Mouse (Mus musculus): Measurements from ENCODE around the gene Olfr1198. TPM values are rescaled to one million over a fixed set of nuclear protein-coding genes. Genes with fewer than 3 reads are reported as not detected.

Gene Olfr1198
- polyA plus RNA-seq (2012; fragmentation: generic; extraction: Trizol) = not detected
- long read RNA-seq, experiment 1 = 0 reads
- long read RNA-seq, experiment 2 = 0 reads

DNA sequence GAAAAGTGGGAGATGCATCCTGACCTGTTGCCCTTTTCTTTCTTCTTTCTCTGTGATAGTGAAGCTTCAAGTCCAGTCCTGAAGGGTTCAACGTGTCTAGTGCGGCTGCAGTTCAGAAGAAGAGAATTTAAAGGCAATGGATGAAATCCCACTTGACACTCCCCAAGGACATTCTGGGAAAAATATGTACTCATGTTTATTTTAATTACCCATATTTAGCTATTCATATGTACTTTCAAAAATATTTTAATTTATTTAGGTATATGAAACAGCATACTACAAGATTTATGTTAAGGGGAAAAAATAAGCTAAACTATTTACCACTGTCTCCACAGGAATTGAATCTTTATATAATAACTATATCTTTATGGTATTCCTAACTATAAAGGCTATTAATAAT lies at the start of gene Olfr1198:
Gene Olfr1198, minus strand, starts transcription at position 101 of the 400 bp plus-strand sequence.
- Histone ChIP-seq H3K79me3 (ENCODE audit: low read depth) (no peaks in the 10 kb centered on the region), H3K4me3 (ENCODE audit: insufficient read depth, poor library complexity, severe bottlenecking) (no peak within 1 kb of the TSS), H3K27me3 (ENCODE audit: control insufficient read depth, insufficient read depth, insufficient read length) (no peaks in the 10 kb centered on the region), H3K36me3 (ENCODE audit: control insufficient read depth, insufficient read depth) (no peaks in the 10 kb centered on the region), H3ac (ENCODE audit: control insufficient read depth, insufficient read length, low read depth) (no peak within 1 kb of the TSS), H3K79me2 (ENCODE audit: control insufficient read depth, insufficient read depth) (no peaks in the 10 kb centered on the region)
- TF ChIP-seq CEBPB (IDR thresholded peaks at IDR 0.05; ENCODE audit: low read depth) = no peak
- TF ChIP-seq MYOD1 (IDR thresholded peaks at IDR 0.05; ENCODE audit: control insufficient read depth, insufficient read length, low read depth) = no peak
- no peak for TF ChIP-seq USF1 (IDR thresholded peaks at IDR 0.05; ENCODE audit: low read depth)
- TF ChIP-seq FOSL1 (IDR thresholded peaks at IDR 0.05; ENCODE audit: insufficient read depth, low read length, poor library complexity, severe bottlenecking) = no peak
- no peak for TF ChIP-seq CTCF (IDR thresholded peaks at IDR 0.05; ENCODE audit: control insufficient read depth, insufficient read depth, insufficient read length)
- TF ChIP-seq MYOG (IDR thresholded peaks at IDR 0.05; ENCODE audit: control insufficient read depth, extremely low read depth, insufficient read length) = no peak
- TF ChIP-seq MAX (IDR thresholded peaks at IDR 0.05) = no peak

DNA sequence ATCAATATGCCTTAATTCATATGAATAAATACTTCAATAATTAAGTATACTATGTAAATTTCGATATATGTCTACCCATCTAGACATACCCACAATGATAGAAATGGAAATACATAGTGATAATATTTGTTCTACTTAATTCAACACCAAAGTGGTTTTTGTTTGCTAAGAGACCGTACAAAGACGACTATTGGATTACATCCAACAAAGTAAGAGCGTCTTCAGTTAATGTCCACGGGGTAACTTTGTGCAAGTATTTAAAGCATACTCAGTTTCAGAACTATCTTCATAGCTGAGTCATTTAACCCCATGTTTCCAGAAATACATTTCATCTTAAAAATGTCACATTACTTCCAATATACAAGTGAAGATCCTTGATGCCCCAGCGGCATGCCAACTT lies 41.6 kb upstream of the Olfr1198 start, which contains the start of gene Olfr1201:
Gene Olfr1201, plus strand, starts transcription at position 301 of the 400 bp plus-strand sequence.
- no peaks in the 10 kb centered on the region for H3K27me3 ChIP-seq (ENCODE audit: control insufficient read depth, insufficient read depth, insufficient read length)
- H3ac ChIP-seq (ENCODE audit: control insufficient read depth, insufficient read length, low read depth) = no peak within 1 kb of the TSS
- no peaks in the 10 kb centered on the region for H3K79me2 ChIP-seq (ENCODE audit: control insufficient read depth, insufficient read depth)
- no peaks in the 10 kb centered on the region for H3K36me3 ChIP-seq (ENCODE audit: control insufficient read depth, insufficient read depth)
- TF ChIP-seq FOSL1 (IDR thresholded peaks at IDR 0.05; ENCODE audit: insufficient read depth, low read length, poor library complexity, severe bottlenecking) (no peak), MYOD1 (IDR thresholded peaks at IDR 0.05; ENCODE audit: control insufficient read depth, insufficient read length, low read depth) (no peak), MAX (IDR thresholded peaks at IDR 0.05) (no peak), CEBPB (IDR thresholded peaks at IDR 0.05; ENCODE audit: low read depth) (no peak), MYOG (IDR thresholded peaks at IDR 0.05; ENCODE audit: control insufficient read depth, extremely low read depth, insufficient read length) (no peak), USF1 (IDR thresholded peaks at IDR 0.05; ENCODE audit: low read depth) (no peak), CTCF (IDR thresholded peaks at IDR 0.05; ENCODE audit: control insufficient read depth, insufficient read depth, insufficient read length) (no peak)
- no peaks in the 10 kb centered on the region for H3K79me3 ChIP-seq (ENCODE audit: low read depth)
- H3K4me3 ChIP-seq (ENCODE audit: insufficient read depth, poor library complexity, severe bottlenecking) = no peak within 1 kb of the TSS

DNA sequence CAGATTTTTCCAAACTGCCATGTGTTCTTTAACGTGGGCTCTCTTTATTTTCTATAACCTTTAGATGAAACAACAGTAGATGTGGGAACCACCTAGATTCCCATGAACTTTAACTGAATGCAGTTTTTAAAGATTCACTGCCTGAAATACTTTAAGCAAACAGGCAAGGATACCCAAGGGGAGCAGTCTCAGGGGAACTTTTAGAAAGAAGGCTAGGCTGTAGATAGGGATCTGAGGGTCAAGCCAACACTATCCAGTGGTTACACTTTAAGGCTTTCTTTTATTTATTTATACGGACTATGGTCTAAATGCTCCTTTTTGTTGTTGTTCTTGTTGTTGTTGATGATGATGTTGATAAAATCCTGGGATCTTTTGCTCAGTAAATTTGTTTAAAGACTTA lies 19.2 kb upstream of the Olfr1198 start, which contains the start of gene Olfr1200:
Gene Olfr1200, minus strand, starts transcription at position 101 of the 400 bp plus-strand sequence.
- Histone ChIP-seq H3K36me3 (ENCODE audit: control insufficient read depth, insufficient read depth) (no peaks in the 10 kb centered on the region), H3K79me2 (ENCODE audit: control insufficient read depth, insufficient read depth) (no peaks in the 10 kb centered on the region), H3K79me3 (ENCODE audit: low read depth) (no peaks in the 10 kb centered on the region), H3K27me3 (ENCODE audit: control insufficient read depth, insufficient read depth, insufficient read length) (no peaks in the 10 kb centered on the region), H3ac (ENCODE audit: control insufficient read depth, insufficient read length, low read depth) (no peak within 1 kb of the TSS), H3K4me3 (ENCODE audit: insufficient read depth, poor library complexity, severe bottlenecking) (no peak within 1 kb of the TSS)
- TF ChIP-seq USF1 (IDR thresholded peaks at IDR 0.05; ENCODE audit: low read depth) (no peak), MYOG (IDR thresholded peaks at IDR 0.05; ENCODE audit: control insufficient read depth, extremely low read depth, insufficient read length) (no peak), MAX (IDR thresholded peaks at IDR 0.05) (no peak), CEBPB (IDR thresholded peaks at IDR 0.05; ENCODE audit: low read depth) (no peak), FOSL1 (IDR thresholded peaks at IDR 0.05; ENCODE audit: insufficient read depth, low read length, poor library complexity, severe bottlenecking) (no peak), MYOD1 (IDR thresholded peaks at IDR 0.05; ENCODE audit: control insufficient read depth, insufficient read length, low read depth) (no peak), CTCF (IDR thresholded peaks at IDR 0.05; ENCODE audit: control insufficient read depth, insufficient read depth, insufficient read length) (no peak)

DNA sequence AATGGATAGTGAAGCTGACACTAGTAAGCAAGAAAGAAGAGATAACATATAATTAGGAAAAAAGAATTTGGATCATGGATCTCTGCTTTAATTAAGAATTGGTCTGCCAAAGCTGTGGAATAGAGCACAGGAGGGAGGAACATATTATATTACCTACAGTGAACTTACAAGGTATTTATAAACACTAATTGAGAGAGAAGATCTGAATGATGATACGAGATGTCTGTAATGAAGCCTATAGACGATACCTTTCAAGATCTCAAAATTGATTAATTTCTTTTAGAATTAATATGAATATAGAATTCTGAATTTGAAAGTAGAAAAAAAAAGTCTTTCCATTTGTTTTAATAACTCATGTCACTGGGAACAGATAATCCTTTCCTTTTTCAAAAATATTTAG lies 9.2 kb upstream of the Olfr1198 start, which contains the start of gene Olfr1199:
Gene Olfr1199, minus strand, starts transcription at position 101 of the 400 bp plus-strand sequence.
- no peak for TF ChIP-seq USF1 (IDR thresholded peaks at IDR 0.05; ENCODE audit: low read depth)

DNA sequence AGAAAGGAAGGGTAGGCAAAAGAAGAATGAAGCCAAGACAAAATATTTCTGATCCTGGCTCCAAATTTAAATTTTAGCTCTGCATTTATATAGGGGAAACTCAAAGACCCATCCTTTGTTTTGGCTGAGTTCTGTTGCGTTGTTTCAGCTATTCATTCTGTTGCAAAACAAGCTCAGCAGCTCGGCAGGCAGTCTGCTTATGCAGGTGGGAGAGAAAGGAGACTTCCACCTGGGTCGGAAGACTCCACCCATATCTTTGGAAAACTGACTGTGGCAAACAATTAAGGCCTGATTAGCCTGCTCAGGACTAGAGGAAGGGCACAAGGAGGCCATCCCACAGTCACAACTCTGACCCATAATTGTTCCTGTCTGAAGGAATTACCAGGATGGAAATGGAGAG lies 7.8 kb downstream of the Olfr1198 start:
- Histone ChIP-seq H3K79me2 (ENCODE audit: control insufficient read depth, insufficient read depth) (no peaks in the 10 kb centered on the region), H3K27me3 (ENCODE audit: control insufficient read depth, insufficient read depth, insufficient read length) (no peaks in the 10 kb centered on the region), H3ac (ENCODE audit: control insufficient read depth, insufficient read length, low read depth) (no peak overlapping the region), H3K4me3 (ENCODE audit: insufficient read depth, poor library complexity, severe bottlenecking) (no peak overlapping the region), H3K36me3 (ENCODE audit: control insufficient read depth, insufficient read depth) (no peaks in the 10 kb centered on the region), H3K79me3 (ENCODE audit: low read depth) (no peaks in the 10 kb centered on the region)
- no peak for TF ChIP-seq FOSL1 (IDR thresholded peaks at IDR 0.05; ENCODE audit: insufficient read depth, low read length, poor library complexity, severe bottlenecking)

More for the DNA sequence above, 9.2 kb upstream of the Olfr1198 start, which contains the start of gene Olfr1199:
- Histone ChIP-seq H3K79me3 (ENCODE audit: low read depth) (no peaks in the 10 kb centered on the region), H3K36me3 (ENCODE audit: control insufficient read depth, insufficient read depth) (no peaks in the 10 kb centered on the region), H3K79me2 (ENCODE audit: control insufficient read depth, insufficient read depth) (no peaks in the 10 kb centered on the region), H3ac (ENCODE audit: control insufficient read depth, insufficient read length, low read depth) (no peak within 1 kb of the TSS), H3K27me3 (ENCODE audit: control insufficient read depth, insufficient read depth, insufficient read length) (no peaks in the 10 kb centered on the region), H3K4me3 (ENCODE audit: insufficient read depth, poor library complexity, severe bottlenecking) (no peak within 1 kb of the TSS)

DNA sequence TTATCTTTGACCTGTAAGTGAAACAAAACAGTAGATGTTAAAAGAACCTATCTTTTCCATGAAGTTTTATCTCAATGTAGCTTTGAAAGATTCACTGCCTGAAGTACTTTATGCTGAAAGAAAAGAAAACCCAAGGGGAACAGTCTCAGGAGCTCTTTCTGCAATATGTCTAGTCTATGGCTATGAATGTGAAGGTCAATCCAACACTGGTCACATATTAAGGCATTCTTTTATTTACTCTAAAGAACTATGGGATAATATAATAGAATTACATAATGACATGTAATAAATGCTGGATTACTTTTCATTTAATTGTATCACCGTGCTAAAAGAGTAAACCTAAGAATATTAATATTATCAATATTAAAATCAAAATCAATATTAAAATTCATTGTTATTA lies 18.9 kb downstream of the Olfr1198 start, which contains the start of gene Olfr1197:
Gene Olfr1197, minus strand, starts transcription at position 101 of the 400 bp plus-strand sequence.
- no peak for TF ChIP-seq MAX (IDR thresholded peaks at IDR 0.05)
- TF ChIP-seq CEBPB (IDR thresholded peaks at IDR 0.05; ENCODE audit: low read depth) = no peak
- TF ChIP-seq CTCF (IDR thresholded peaks at IDR 0.05; ENCODE audit: control insufficient read depth, insufficient read depth, insufficient read length) = no peak

More for the DNA sequence above, 18.9 kb downstream of the Olfr1198 start, which contains the start of gene Olfr1197:
- Histone ChIP-seq H3K27me3 (ENCODE audit: control insufficient read depth, insufficient read depth, insufficient read length) (no peaks in the 10 kb centered on the region), H3K36me3 (ENCODE audit: control insufficient read depth, insufficient read depth) (no peaks in the 10 kb centered on the region), H3K4me3 (ENCODE audit: insufficient read depth, poor library complexity, severe bottlenecking) (no peak within 1 kb of the TSS), H3ac (ENCODE audit: control insufficient read depth, insufficient read length, low read depth) (no peak within 1 kb of the TSS), H3K79me3 (ENCODE audit: low read depth) (no peaks in the 10 kb centered on the region), H3K79me2 (ENCODE audit: control insufficient read depth, insufficient read depth) (no peaks in the 10 kb centered on the region)

Measured in C2C12 (cell line).